Mouse (Mus musculus): ENCODE measurements at regions not wholly inside any gene's neighbourhood (a gene's known extent, or its start where the extent isn't known, plus 50 kb on each side); places are given as distances from the start of the nearest gene placed in this dataset.

GRCm38 (mm10) chr6:31148311-31148856 is 189.5 kb upstream of the Klf14 start:
- Histone ChIP-seq H3K27me3 (replicated peaks; ENCODE audit: control insufficient read depth, insufficient read depth, low read length) (no peaks in the 10 kb centered on the region), H3K27ac (ENCODE audit: low read depth, low read length) (no peak overlapping the region), H3K4me2 (replicated peaks; ENCODE audit: low read depth) (no peak overlapping the region), H3K4me3 (ENCODE audit: low read depth, low read length) (no peak overlapping the region), H3K9ac (ENCODE audit: low read depth, low read length) (no peak overlapping the region), H3K36me3 (ENCODE audit: control insufficient read depth, insufficient read depth) (no peaks in the 10 kb centered on the region), H3K4me1 (replicated peaks; ENCODE audit: control insufficient read depth, insufficient read depth, low read length) (0 out of 2 replicates have a peak, but pooled peaks cover 5% of the 10 kb centered on the region), H3K9me3 (ENCODE audit: control insufficient read depth) (no peaks in the 10 kb centered on the region)
- no peak for TF ChIP-seq CTCF (IDR thresholded peaks at IDR 0.05; ENCODE audit: low read depth)
- no peak for ATAC-seq
- WGBS, result 46% methylated on average over 8 of the region's 8 CpGs

DNA sequence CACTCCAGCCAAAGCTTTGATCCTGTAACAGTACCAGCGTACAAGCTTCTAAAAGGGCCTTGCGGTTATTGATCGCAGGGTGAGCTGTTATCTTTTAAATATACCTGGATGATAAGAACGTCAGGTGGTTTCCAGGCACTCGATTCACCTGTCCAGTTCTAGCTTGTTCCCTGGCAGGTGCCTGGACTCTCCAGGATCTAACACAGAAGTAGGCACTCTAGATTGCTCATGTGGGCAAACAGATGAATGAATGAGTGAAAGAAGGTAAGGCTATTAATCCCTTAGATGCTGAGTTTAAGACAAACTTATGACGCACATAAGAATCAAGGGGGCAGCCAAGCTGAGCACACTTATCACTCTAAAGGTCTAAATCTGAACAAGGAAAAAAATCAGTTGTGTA is 190.3 kb upstream of the Klf14 start:
- H3K9ac ChIP-seq (ENCODE audit: low read depth, low read length), result no peak overlapping the region
- no peak overlapping the region for H3K4me2 ChIP-seq (replicated peaks; ENCODE audit: low read depth)
- H3K27me3 ChIP-seq (replicated peaks; ENCODE audit: control insufficient read depth, insufficient read depth, low read length), result no peaks in the 10 kb centered on the region
- 37% methylated on average over 6 of the region's 6 CpGs for WGBS
- TF ChIP-seq CTCF (IDR thresholded peaks at IDR 0.05; ENCODE audit: low read depth), result no peak
- no peak overlapping the region for H3K4me3 ChIP-seq (ENCODE audit: low read depth, low read length)
- H3K27ac ChIP-seq (ENCODE audit: low read depth, low read length), result no peak overlapping the region
- ATAC-seq, result peak; percentile 71
- 0 out of 2 replicates have a peak, but pooled peaks cover 5% of the 10 kb centered on the region for H3K4me1 ChIP-seq (replicated peaks; ENCODE audit: control insufficient read depth, insufficient read depth, low read length)
- H3K36me3 ChIP-seq (ENCODE audit: control insufficient read depth, insufficient read depth), result no peaks in the 10 kb centered on the region
- H3K9me3 ChIP-seq (ENCODE audit: control insufficient read depth), result no peaks in the 10 kb centered on the region

- Histone ChIP-seq H3K4me2 (replicated peaks; ENCODE audit: low read depth) (no peak overlapping the region), H3K36me3 (ENCODE audit: control insufficient read depth, insufficient read depth) (no peaks in the 10 kb centered on the region), H3K27ac (ENCODE audit: low read depth, low read length) (no peak overlapping the region), H3K9ac (ENCODE audit: low read depth, low read length) (no peak overlapping the region), H3K4me3 (ENCODE audit: low read depth, low read length) (no peak overlapping the region), H3K27me3 (replicated peaks; ENCODE audit: control insufficient read depth, insufficient read depth, low read length) (no peaks in the 10 kb centered on the region), H3K4me1 (replicated peaks; ENCODE audit: control insufficient read depth, insufficient read depth, low read length) (0 out of 2 replicates have a peak, but pooled peaks cover 5% of the 10 kb centered on the region), H3K9me3 (ENCODE audit: control insufficient read depth) (no peaks in the 10 kb centered on the region)
- no peak for TF ChIP-seq CTCF (IDR thresholded peaks at IDR 0.05; ENCODE audit: low read depth)
- 91% methylated on average over 8 of the region's 8 CpGs for WGBS
- ATAC-seq, result no peak
These were observed 191.5 kb upstream of the Klf14 start for GRCm38 (mm10) chr6:31150416-31150815.

GRCm38 (mm10) chr6:31155857-31156256 is 197.0 kb upstream of the Klf14 start:
- no peaks in the 10 kb centered on the region for H3K36me3 ChIP-seq (ENCODE audit: control insufficient read depth, insufficient read depth)
- H3K9me3 ChIP-seq (ENCODE audit: control insufficient read depth), result no peaks in the 10 kb centered on the region
- 27% methylated on average over 5 of the region's 5 CpGs for WGBS
- TF ChIP-seq CTCF (IDR thresholded peaks at IDR 0.05; ENCODE audit: low read depth), result peak; percentile 87
- no peak overlapping the region for H3K4me2 ChIP-seq (replicated peaks; ENCODE audit: low read depth)
- no peaks in the 10 kb centered on the region for H3K27me3 ChIP-seq (replicated peaks; ENCODE audit: control insufficient read depth, insufficient read depth, low read length)
- no peak for ATAC-seq
- no peaks in the 10 kb centered on the region for H3K4me1 ChIP-seq (replicated peaks; ENCODE audit: control insufficient read depth, insufficient read depth, low read length)
- no peak overlapping the region for H3K27ac ChIP-seq (ENCODE audit: low read depth, low read length)
- H3K4me3 ChIP-seq (ENCODE audit: low read depth, low read length), result no peak overlapping the region
- no peak overlapping the region for H3K9ac ChIP-seq (ENCODE audit: low read depth, low read length)

DNA sequence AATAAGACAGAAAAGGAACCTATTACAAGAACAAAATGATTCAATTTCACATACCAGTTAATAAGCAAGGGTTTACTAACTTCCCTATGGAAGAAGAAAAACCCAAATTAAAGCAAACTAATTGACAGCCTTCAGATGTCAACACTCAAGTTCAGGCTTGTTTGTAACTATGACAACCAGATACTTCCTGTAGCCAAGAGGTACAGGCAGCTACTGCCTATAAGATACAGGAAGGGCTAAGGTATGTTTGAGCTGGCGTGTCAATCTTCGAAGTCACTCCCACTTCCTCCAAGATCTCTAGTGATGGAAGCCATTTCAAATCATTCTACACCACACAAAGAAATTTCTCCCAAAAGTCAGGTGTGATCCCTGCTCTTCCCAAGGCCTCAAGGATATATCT is 198.1 kb upstream of the Klf14 start:
- Histone ChIP-seq H3K9ac (ENCODE audit: low read depth, low read length) (no peak overlapping the region), H3K4me3 (ENCODE audit: low read depth, low read length) (no peak overlapping the region), H3K9me3 (ENCODE audit: control insufficient read depth) (no peaks in the 10 kb centered on the region), H3K36me3 (ENCODE audit: control insufficient read depth, insufficient read depth) (no peaks in the 10 kb centered on the region), H3K27ac (ENCODE audit: low read depth, low read length) (no peak overlapping the region), H3K27me3 (replicated peaks; ENCODE audit: control insufficient read depth, insufficient read depth, low read length) (no peaks in the 10 kb centered on the region), H3K4me2 (replicated peaks; ENCODE audit: low read depth) (no peak overlapping the region), H3K4me1 (replicated peaks; ENCODE audit: control insufficient read depth, insufficient read depth, low read length) (0 out of 2 replicates have a peak, but pooled peaks cover 3% of the 10 kb centered on the region)
- WGBS, result 71% methylated on average over 2 of the region's 2 CpGs
- no peak for TF ChIP-seq CTCF (IDR thresholded peaks at IDR 0.05; ENCODE audit: low read depth)
- no peak for ATAC-seq

GRCm38 (mm10) chr6:31157429-31157828 is 198.6 kb upstream of the Klf14 start:
- no peak for ATAC-seq
- Histone ChIP-seq H3K27ac (ENCODE audit: low read depth, low read length) (no peak overlapping the region), H3K4me1 (replicated peaks; ENCODE audit: control insufficient read depth, insufficient read depth, low read length) (0 out of 2 replicates have a peak, but pooled peaks cover 3% of the 10 kb centered on the region), H3K4me3 (ENCODE audit: low read depth, low read length) (no peak overlapping the region), H3K4me2 (replicated peaks; ENCODE audit: low read depth) (no peak overlapping the region), H3K36me3 (ENCODE audit: control insufficient read depth, insufficient read depth) (no peaks in the 10 kb centered on the region), H3K27me3 (replicated peaks; ENCODE audit: control insufficient read depth, insufficient read depth, low read length) (no peaks in the 10 kb centered on the region), H3K9ac (ENCODE audit: low read depth, low read length) (no peak overlapping the region), H3K9me3 (ENCODE audit: control insufficient read depth) (no peaks in the 10 kb centered on the region)
- TF ChIP-seq CTCF (IDR thresholded peaks at IDR 0.05; ENCODE audit: low read depth), result no peak
- 79% methylated on average over 6 of the region's 6 CpGs for WGBS

DNA sequence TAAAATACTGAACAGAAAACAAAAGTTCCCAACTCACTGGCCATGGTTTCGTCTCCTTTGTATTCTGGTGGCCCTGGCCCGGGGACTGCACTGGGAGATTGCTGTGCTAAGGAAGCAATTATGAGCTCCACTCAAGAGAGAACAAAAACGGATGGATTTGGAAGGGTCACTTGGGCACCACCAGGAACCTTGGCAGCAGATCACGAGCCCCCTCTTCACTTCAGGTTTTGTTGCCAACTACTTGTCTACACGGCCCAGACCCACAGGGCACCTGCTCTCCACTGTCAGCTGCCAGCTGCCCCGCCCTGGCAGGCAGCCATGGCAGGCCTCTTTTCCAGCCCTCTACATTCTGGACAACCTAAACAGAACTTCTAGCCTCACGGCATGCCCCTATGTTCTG is 199.8 kb upstream of the Klf14 start:
- H3K4me1 ChIP-seq (replicated peaks; ENCODE audit: control insufficient read depth, insufficient read depth, low read length), result 0 out of 2 replicates have a peak, but pooled peaks cover 3% of the 10 kb centered on the region
- H3K4me3 ChIP-seq (ENCODE audit: low read depth, low read length), result no peak overlapping the region
- 59% methylated on average over 7 of the region's 7 CpGs for WGBS
- H3K36me3 ChIP-seq (ENCODE audit: control insufficient read depth, insufficient read depth), result no peaks in the 10 kb centered on the region
- no peak overlapping the region for H3K4me2 ChIP-seq (replicated peaks; ENCODE audit: low read depth)
- ATAC-seq, result no peak
- H3K9me3 ChIP-seq (ENCODE audit: control insufficient read depth), result no peaks in the 10 kb centered on the region
- no peak overlapping the region for H3K9ac ChIP-seq (ENCODE audit: low read depth, low read length)
- TF ChIP-seq CTCF (IDR thresholded peaks at IDR 0.05; ENCODE audit: low read depth), result no peak
- no peaks in the 10 kb centered on the region for H3K27me3 ChIP-seq (replicated peaks; ENCODE audit: control insufficient read depth, insufficient read depth, low read length)
- no peak overlapping the region for H3K27ac ChIP-seq (ENCODE audit: low read depth, low read length)
